ENCODE assay signal across 8 mouse cellular contexts in genomic region chr15:79323791-79324155, GRCm38 (mm10). TPM values are rescaled to one million over a fixed set of nuclear protein-coding genes. Genes with fewer than 3 reads are reported as not detected.
DNase-seq lines count a peak whose midpoint lies in the region; ATAC-seq and TF ChIP-seq lines count a peak whose summit lies in the region.
"Had no signal": no experiment of that assay in that cellular context is flagged by ENCODE, and none has a peak within 500 bp of the region (broad histone marks: within the 10 kb centered on the region; RNA-seq: fewer than 3 reads in every experiment).

No protein-coding gene starts in this region.

- peak overlapping the region; percentile 52; the same call in 1 of the 2 replicates for H3K27ac ChIP-seq in layer of hippocampus, adult 2 months
- peak overlapping the region; percentile 66 for H3K27ac ChIP-seq in embryonic facial prominence, embryonic 13.5 days
- H3K27ac ChIP-seq in liver, embryonic 13.5 days: peak overlapping the region; percentile 84

- H3K9me3 ChIP-seq in embryonic facial prominence, embryonic 13.5 days: no peaks in the 10 kb centered on the region
- no peaks in the 10 kb centered on the region for H3K9me3 ChIP-seq in liver, embryonic 13.5 days (replicated peaks)

- CTCF ChIA-PET in Patski (lab: Charles Lee): interaction anchor here (0.6 to 1.0 kb wide), 2 partner anchors 64 to 81 kb away, joined by 3 read pairs; no protein-coding TSS in a partner anchor

- ATAC-seq in Patski: peak; percentile 29
- no peak for ATAC-seq in embryonic facial prominence, embryonic 13.5 days (ENCODE audit: insufficient number of reproducible peaks, insufficient read depth, low FRiP score, low TSS enrichment, low read depth)
- no peak for ATAC-seq in liver, embryonic 13.5 days (ENCODE audit: low read depth)
- ATAC-seq in erythroblast, adult 5-6 weeks (replicated peaks; ENCODE audit: low FRiP score, poor library complexity, severe bottlenecking): no peak

- H3K36me3 ChIP-seq in embryonic facial prominence, embryonic 13.5 days: no peaks in the 10 kb centered on the region
- H3K36me3 ChIP-seq in liver, embryonic 13.5 days: 0 out of 2 replicates have a peak, but pooled peaks cover 6% of the 10 kb centered on the region

- peaks cover 51% of the 10 kb centered on the region for H3K4me1 ChIP-seq in embryonic facial prominence, embryonic 13.5 days
- peaks cover 78% of the 10 kb centered on the region for H3K4me1 ChIP-seq in liver, embryonic 13.5 days (replicated peaks)

- no peaks in the 10 kb centered on the region for H3K27me3 ChIP-seq in Patski
- no peaks in the 10 kb centered on the region for H3K27me3 ChIP-seq in embryonic facial prominence, embryonic 13.5 days
- no peaks in the 10 kb centered on the region for H3K27me3 ChIP-seq in liver, embryonic 13.5 days

- no peak overlapping the region for H3K4me3 ChIP-seq in layer of hippocampus, adult 2 months
- H3K4me3 ChIP-seq in embryonic facial prominence, embryonic 13.5 days: no peak overlapping the region
- no peak overlapping the region for H3K4me3 ChIP-seq in liver, embryonic 13.5 days (replicated peaks)

- WGBS in embryonic facial prominence, embryonic 13.5 days: 71% methylated on average over 4 of the region's 4 CpGs
- WGBS in liver, embryonic 13.5 days (ENCODE audit: insufficient replicate concordance): 70% methylated on average over 4 of the region's 4 CpGs

- in situ Hi-C loops in Patski (cut with MboI; ENCODE audit: low pct_unique_long_range_greater_than_20kb): no loop called here

- DNase-seq in layer of hippocampus, adult 2 months (ENCODE audit: low spot score in 2 of 2): no peak
- DNase-seq in layer of hippocampus, adult 9-11 months: no peak
- DNase-seq in Patski (ENCODE audit: low read depth, low spot score): no peak
- DNase-seq in liver, embryonic 13.5 days: no peak
- no peak for DNase-seq in right cerebral cortex, adult 2 months (ENCODE audit: low spot score in 2 of 2)

- no peak overlapping the region for H3K4me2 ChIP-seq in embryonic facial prominence, embryonic 13.5 days
- no peak overlapping the region for H3K4me2 ChIP-seq in liver, embryonic 13.5 days

- TF ChIP-seq CTCF in layer of hippocampus, adult 2 months (conservative IDR thresholded peaks at IDR 0.05): no peak
- TF ChIP-seq CTCF in Patski (IDR thresholded peaks at IDR 0.05): no peak

- H3K9ac ChIP-seq in embryonic facial prominence, embryonic 13.5 days: no peak overlapping the region
- peak overlapping the region; percentile 28; the same call in 1 of the 2 replicates for H3K9ac ChIP-seq in liver, embryonic 13.5 days

- POLR2A ChIA-PET in Patski (lab: Charles Lee): interaction anchor here (1.0 kb wide), 1 partner anchor 23 kb away, joined by 3 read pairs; the partner anchor contains the start of gene Maff

RNA-seq across cellular contexts. Expression of gene Pla2g6, which starts 4.4 kb away (rescaled TPM):
- 10 to 100 TPM; 23.8 to 23.9 TPM for total RNA-seq in layer of hippocampus, adult 2 months (2021)
- polyA plus RNA-seq in Patski (2021): 32.8 TPM
- 11.6 TPM in 2 replicates for polyA plus RNA-seq in embryonic facial prominence, embryonic 13.5 days (2015; fragmentation: Nextera tagmentation; extraction: Ambion mirVana)
- polyA plus RNA-seq in liver, embryonic 13.5 days (2015; fragmentation: Nextera tagmentation; extraction: Ambion mirVana): 11.4 and 14.9 TPM in 2 replicates
- 1.9 and 4.6 TPM in 2 replicates for total RNA-seq in erythroblast, adult 5-6 weeks (2015; ENCODE audit: low replicate concordance)
- 4.0 and 4.9 TPM in 2 replicates for total RNA-seq in erythroblast, adult 5-6 weeks (2017; ENCODE audit: low replicate concordance)

RNA-seq across cellular contexts. Expression of gene Maff, which starts 22.6 kb away (rescaled TPM):
- total RNA-seq in layer of hippocampus, adult 2 months (2021): 1 to 10 TPM in 1 of 2 experiments, under 1 TPM in 1; 0.87 to 1.8 TPM
- polyA plus RNA-seq in Patski (2021): 47.8 TPM
- polyA plus RNA-seq in embryonic facial prominence, embryonic 13.5 days (2015; fragmentation: Nextera tagmentation; extraction: Ambion mirVana): 1.8 and 2.8 TPM in 2 replicates
- 0.95 and 1.1 TPM in 2 replicates for polyA plus RNA-seq in liver, embryonic 13.5 days (2015; fragmentation: Nextera tagmentation; extraction: Ambion mirVana)
- not detected in 2 replicates for total RNA-seq in erythroblast, adult 5-6 weeks (2015; ENCODE audit: low replicate concordance)
- total RNA-seq in erythroblast, adult 5-6 weeks (2017; ENCODE audit: low replicate concordance): not detected in 2 replicates

RNA-seq across cellular contexts. Expression of gene Baiap2l2, which starts 38.4 kb away (rescaled TPM):
- 1 to 10 TPM; 1.2 to 2.7 TPM for total RNA-seq in layer of hippocampus, adult 2 months (2021)
- 75.9 TPM for polyA plus RNA-seq in Patski (2021)
- polyA plus RNA-seq in embryonic facial prominence, embryonic 13.5 days (2015; fragmentation: Nextera tagmentation; extraction: Ambion mirVana): 18.0 and 23.4 TPM in 2 replicates
- 1.8 and 2.3 TPM in 2 replicates for polyA plus RNA-seq in liver, embryonic 13.5 days (2015; fragmentation: Nextera tagmentation; extraction: Ambion mirVana)
- not detected in 2 replicates for total RNA-seq in erythroblast, adult 5-6 weeks (2015; ENCODE audit: low replicate concordance)
- not detected in 2 replicates for total RNA-seq in erythroblast, adult 5-6 weeks (2017; ENCODE audit: low replicate concordance)
- total RNA-seq: common myeloid progenitor, adult 5-6 weeks had no signal

Comparison
In these comparisons a context has a peak if more than half of its experiments do, and no peak if none do; other contexts are left out.
1. RNA of gene Maff, which starts 22.6 kb away (polyA plus RNA-seq): 47.8 TPM in Patski (single experiment); 1.8 to 2.8 TPM in embryonic facial prominence, embryonic 13.5 days and 0.95 to 1.1 TPM in liver, embryonic 13.5 days; every median in the first group is over 10 times any median in the second.
2. Peak in every context shown above with its lines, with median percentiles within 50 percentile points of each other: H3K27ac ChIP-seq.